Mouse (Mus musculus) neural tube, embryonic 12.5 days (tissue): ENCODE measurements around the gene Olfr1174-ps. TPM values are rescaled to one million over a fixed set of nuclear protein-coding genes. Genes with fewer than 3 reads are reported as not detected.

Experiments
- ATAC-seq: fragments of 200-750 bp; cut with Nextera tagmentation; 2 replicates; pipeline ENCODE4 v1.8.0; 2017; ENCODE audit warnings: low read depth, mild to moderate bottlenecking, moderate TSS enrichment, moderate library complexity; ENCODE audit not compliant: low FRiP score
- H3K27ac ChIP-seq: fragments of 300-500 bp; sonication (generic); 2 replicates; pipeline ENCODE4 v1.5.1; 2016
- H3K27me3 ChIP-seq: fragments of 300-500 bp; sonication (generic); replicated peaks from 2 replicates; pipeline ENCODE4 v1.6.1; 2016; ENCODE audit warnings: mild to moderate bottlenecking
- H3K36me3 ChIP-seq: fragments of 300-500 bp; sonication (generic); 2 replicates; pipeline ENCODE4 v1.6.1; 2016; ENCODE audit warnings: mild to moderate bottlenecking
- H3K4me1 ChIP-seq: fragments of 300-500 bp; sonication (generic); 2 replicates; pipeline ENCODE4 v1.6.1; 2016
- H3K4me2 ChIP-seq: fragments of 300-500 bp; sonication (generic); replicated peaks from 2 replicates; pipeline ENCODE4 v1.6.1; 2016; ENCODE audit warnings: mild to moderate bottlenecking
- H3K4me3 ChIP-seq: fragments of 300-500 bp; sonication (generic); 2 replicates; pipeline ENCODE4 v1.5.1; 2016
- H3K9ac ChIP-seq: fragments of 300-500 bp; sonication (generic); 2 replicates; pipeline ENCODE4 v1.6.1; 2016; ENCODE audit warnings: mild to moderate bottlenecking
- H3K9me3 ChIP-seq: fragments of 300-500 bp; sonication (generic); 2 replicates; pipeline ENCODE4 v1.6.1; 2016; ENCODE audit warnings: mild to moderate bottlenecking
- WGBS: fragments of 180-500 bp; shearing (Covaris S2); methylation state at CpG from one replicate; pipeline ENCODE4 v1.1.7; 2016; 5-methylcytosine and 5-hydroxymethylcytosine counted together
- polyA plus RNA-seq: library from polyadenylated mRNA; unstranded; fragments of >200 nt; fragmentation: Nextera tagmentation; extraction: Ambion mirVana; gene quantifications from 2 replicates; pipeline ENCODE4 v1.2.1, GENCODE M21; 2016

Olfr1174-ps gene
- polyA plus RNA-seq, result not detected in 2 replicates

DNA sequence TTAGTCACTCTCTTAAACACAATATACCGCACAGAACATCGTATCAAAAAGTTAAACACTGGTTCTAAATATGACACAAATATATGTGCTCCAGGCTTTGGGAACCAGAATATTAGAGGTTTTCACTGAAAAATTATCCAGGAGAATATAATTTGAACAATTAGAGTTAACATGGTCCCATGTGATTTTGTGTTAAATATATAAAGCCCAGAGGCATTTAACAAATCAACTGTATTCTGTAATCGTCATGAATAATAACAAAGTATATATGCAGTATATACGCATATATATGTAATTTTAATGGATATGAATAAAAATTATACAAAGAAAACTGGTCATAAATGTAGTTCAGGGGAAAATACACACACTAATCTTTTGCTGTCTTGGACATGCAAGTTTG lies at the start of gene Olfr1174-ps:
Olfr1174-ps (minus strand) TSS at position 101 of the 400 bp plus-strand sequence.
- Histone ChIP-seq H3K36me3 (no peaks in the 10 kb centered on the region), H3K27ac (no peak within 1 kb of the TSS), H3K27me3 (no peaks in the 10 kb centered on the region), H3K9ac (no peak within 1 kb of the TSS), H3K4me2 (no peak within 1 kb of the TSS), H3K4me1 (no peaks in the 10 kb centered on the region), H3K9me3 (no peaks in the 10 kb centered on the region), H3K4me3 (no peak within 1 kb of the TSS)
- no peak for ATAC-seq
- 94% methylated on average over 4 of the region's 4 CpGs for WGBS

GRCm38 (mm10) chr2:88356304-88356703 lies 41.4 kb upstream of the Olfr1174-ps start:
- 9% methylated on average over 2 of the region's 2 CpGs for WGBS
- no peaks in the 10 kb centered on the region for H3K36me3 ChIP-seq
- no peaks in the 10 kb centered on the region for H3K4me1 ChIP-seq
- no peaks in the 10 kb centered on the region for H3K27me3 ChIP-seq
- H3K9me3 ChIP-seq, result no peaks in the 10 kb centered on the region
- no peak for ATAC-seq
- H3K4me2 ChIP-seq, result no peak overlapping the region
- H3K27ac ChIP-seq, result no peak overlapping the region
- no peak overlapping the region for H3K9ac ChIP-seq
- H3K4me3 ChIP-seq, result no peak overlapping the region

GRCm38 (mm10) chr2:88346392-88346791 lies 31.5 kb upstream of the Olfr1174-ps start, which contains the start of gene Olfr1177-ps:
Olfr1177-ps (minus strand) TSS chr2:88346492.
- no peak within 1 kb of the TSS for H3K4me3 ChIP-seq
- WGBS, result 86% methylated on average over 1 of the region's 1 CpGs

DNA sequence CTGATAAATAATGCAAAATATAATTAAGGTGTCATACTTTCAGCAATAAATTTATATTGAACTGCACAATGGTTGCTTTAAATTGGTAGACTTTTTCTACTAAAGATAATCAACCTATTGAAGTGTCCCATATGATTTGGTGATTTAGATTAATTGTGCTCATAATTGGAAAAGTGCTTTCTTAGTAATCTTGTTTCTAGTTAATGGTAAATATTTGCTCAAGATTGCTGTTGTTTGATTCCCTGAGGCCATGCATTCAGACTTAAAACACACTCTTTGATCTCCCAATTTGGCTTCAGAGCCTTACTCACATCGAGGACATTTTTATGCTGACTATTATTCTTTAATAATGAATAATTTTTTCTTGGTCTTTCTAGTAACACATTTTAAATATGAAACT lies 21.5 kb upstream of the Olfr1174-ps start, which contains the start of gene Olfr1176:
Olfr1176 (plus strand) TSS at position 301 of the 400 bp plus-strand sequence.
- WGBS, result 82% methylated on average over 1 of the region's 1 CpGs

More at GRCm38 (mm10) chr2:88346392-88346791, 31.5 kb upstream of the Olfr1174-ps start, which contains the start of gene Olfr1177-ps:
- no peak within 1 kb of the TSS for H3K4me2 ChIP-seq
- H3K27me3 ChIP-seq, result no peaks in the 10 kb centered on the region
- H3K36me3 ChIP-seq, result no peaks in the 10 kb centered on the region
- H3K4me1 ChIP-seq, result no peaks in the 10 kb centered on the region
- H3K27ac ChIP-seq, result no peak within 1 kb of the TSS
- no peak for ATAC-seq
- no peaks in the 10 kb centered on the region for H3K9me3 ChIP-seq
- no peak within 1 kb of the TSS for H3K9ac ChIP-seq

GRCm38 (mm10) chr2:88327115-88327514 lies 12.2 kb upstream of the Olfr1174-ps start, which contains the start of gene Olfr1175-ps:
Olfr1175-ps (minus strand) TSS chr2:88327215.
- 84% methylated on average over 2 of the region's 2 CpGs for WGBS
- Histone ChIP-seq H3K27me3 (no peaks in the 10 kb centered on the region), H3K9ac (no peak within 1 kb of the TSS), H3K27ac (no peak within 1 kb of the TSS), H3K4me3 (no peak within 1 kb of the TSS), H3K4me1 (no peaks in the 10 kb centered on the region), H3K36me3 (no peaks in the 10 kb centered on the region), H3K4me2 (no peak within 1 kb of the TSS), H3K9me3 (no peaks in the 10 kb centered on the region)
- ATAC-seq, result no peak

More for the DNA sequence above, 21.5 kb upstream of the Olfr1174-ps start, which contains the start of gene Olfr1176:
- Histone ChIP-seq H3K4me3 (no peak within 1 kb of the TSS), H3K36me3 (no peaks in the 10 kb centered on the region), H3K4me1 (no peaks in the 10 kb centered on the region), H3K4me2 (no peak within 1 kb of the TSS), H3K9me3 (no peaks in the 10 kb centered on the region), H3K27ac (no peak within 1 kb of the TSS), H3K27me3 (no peaks in the 10 kb centered on the region), H3K9ac (no peak within 1 kb of the TSS)
- ATAC-seq, result no peak

DNA sequence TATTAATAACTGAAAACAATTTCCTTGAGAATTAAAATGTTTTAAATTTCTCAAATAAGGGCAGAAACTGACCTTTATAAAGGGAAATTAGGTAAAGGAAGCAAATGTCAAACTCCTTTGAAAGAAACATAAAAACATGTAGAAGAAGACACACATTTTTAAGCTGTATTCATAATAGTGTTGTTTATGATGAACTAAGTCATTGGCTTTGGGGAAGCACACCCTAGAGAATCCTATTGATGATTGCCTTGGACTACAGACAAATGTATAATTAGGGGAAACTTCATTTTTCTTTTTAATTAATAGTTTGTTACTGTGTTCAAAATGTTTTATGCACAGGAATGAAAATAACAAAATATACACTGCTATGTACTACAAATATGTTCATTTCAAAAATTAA lies 35.2 kb downstream of the Olfr1174-ps start, which contains the start of gene Olfr1173:
Olfr1173 (minus strand) TSS at position 101 of the 400 bp plus-strand sequence.
- no peaks in the 10 kb centered on the region for H3K4me1 ChIP-seq
- H3K4me2 ChIP-seq, result no peak within 1 kb of the TSS
- H3K9me3 ChIP-seq, result no peaks in the 10 kb centered on the region
- H3K27ac ChIP-seq, result no peak within 1 kb of the TSS
- ATAC-seq, result no peak
- H3K9ac ChIP-seq, result no peak within 1 kb of the TSS
- H3K27me3 ChIP-seq, result no peaks in the 10 kb centered on the region
- no peaks in the 10 kb centered on the region for H3K36me3 ChIP-seq
- no peak within 1 kb of the TSS for H3K4me3 ChIP-seq

Other genes starting within 250 kb of the Olfr1174-ps start
- not detected in 2 replicates for gene Olfr1163, start 243.3 kb downstream of the Olfr1174-ps start, polyA plus RNA-seq
- not detected in 2 replicates for gene Olfr1164, start 221.2 kb downstream of the Olfr1174-ps start, polyA plus RNA-seq
- not detected in 2 replicates for gene Olfr1166, start 186.9 kb downstream of the Olfr1174-ps start, polyA plus RNA-seq
- gene Olfr1167, start 159.9 kb downstream of the Olfr1174-ps start, polyA plus RNA-seq, result not detected in 2 replicates
- not detected in 2 replicates for gene Olfr1168, start 133.3 kb downstream of the Olfr1174-ps start, polyA plus RNA-seq
- not detected in 2 replicates for gene Olfr1170, start 86.8 kb downstream of the Olfr1174-ps start, polyA plus RNA-seq
- gene Olfr1173, start 35.3 kb downstream of the Olfr1174-ps start, polyA plus RNA-seq, result not detected in 2 replicates
- not detected in 2 replicates for gene Olfr1175-ps, start 12.1 kb upstream of the Olfr1174-ps start, polyA plus RNA-seq
- not detected in 2 replicates for gene Olfr1176, start 21.6 kb upstream of the Olfr1174-ps start, polyA plus RNA-seq
- gene Olfr1177-ps, start 31.4 kb upstream of the Olfr1174-ps start, polyA plus RNA-seq, result not detected in 2 replicates
- not detected in 2 replicates for gene Olfr1178, start 71.9 kb upstream of the Olfr1174-ps start, polyA plus RNA-seq
- gene Olfr1179, start 91.3 kb upstream of the Olfr1174-ps start, polyA plus RNA-seq, result not detected in 2 replicates
- not detected in 2 replicates for gene Olfr1180, start 104.0 kb upstream of the Olfr1174-ps start, polyA plus RNA-seq
- gene Olfr1181, start 111.0 kb upstream of the Olfr1174-ps start, polyA plus RNA-seq, result not detected in 2 replicates
- gene Gm13757, start 134.0 kb upstream of the Olfr1174-ps start, polyA plus RNA-seq, result not detected in 2 replicates
- not detected in 2 replicates for gene Olfr1183, start 139.7 kb upstream of the Olfr1174-ps start, polyA plus RNA-seq
- gene Olfr1184, start 168.5 kb upstream of the Olfr1174-ps start, polyA plus RNA-seq, result not detected in 2 replicates
- gene Olfr1185-ps1, start 178.2 kb upstream of the Olfr1174-ps start, polyA plus RNA-seq, result not detected in 2 replicates
- gene Olfr1186, start 203.4 kb upstream of the Olfr1174-ps start, polyA plus RNA-seq, result not detected in 2 replicates
- not detected in 2 replicates for gene Olfr1188, start 241.8 kb upstream of the Olfr1174-ps start, polyA plus RNA-seq